Mouse (Mus musculus) layer of hippocampus, adult 9-11 months (tissue): ENCODE data around the gene Fgfr1op.
A peak's percentile ranks its signal among the peaks of the same experiment; 100 is the strongest.
"Not testable (repeated sequence)": the region's sequence is repeated elsewhere in the genome, so short reads cannot be mapped to it uniquely, and the experiment has no call there.

Experiments used
- DNase-seq: peaks from one replicate; pipeline ENCODE4 v3.0.0; 2022

Gene Fgfr1op

DNA sequence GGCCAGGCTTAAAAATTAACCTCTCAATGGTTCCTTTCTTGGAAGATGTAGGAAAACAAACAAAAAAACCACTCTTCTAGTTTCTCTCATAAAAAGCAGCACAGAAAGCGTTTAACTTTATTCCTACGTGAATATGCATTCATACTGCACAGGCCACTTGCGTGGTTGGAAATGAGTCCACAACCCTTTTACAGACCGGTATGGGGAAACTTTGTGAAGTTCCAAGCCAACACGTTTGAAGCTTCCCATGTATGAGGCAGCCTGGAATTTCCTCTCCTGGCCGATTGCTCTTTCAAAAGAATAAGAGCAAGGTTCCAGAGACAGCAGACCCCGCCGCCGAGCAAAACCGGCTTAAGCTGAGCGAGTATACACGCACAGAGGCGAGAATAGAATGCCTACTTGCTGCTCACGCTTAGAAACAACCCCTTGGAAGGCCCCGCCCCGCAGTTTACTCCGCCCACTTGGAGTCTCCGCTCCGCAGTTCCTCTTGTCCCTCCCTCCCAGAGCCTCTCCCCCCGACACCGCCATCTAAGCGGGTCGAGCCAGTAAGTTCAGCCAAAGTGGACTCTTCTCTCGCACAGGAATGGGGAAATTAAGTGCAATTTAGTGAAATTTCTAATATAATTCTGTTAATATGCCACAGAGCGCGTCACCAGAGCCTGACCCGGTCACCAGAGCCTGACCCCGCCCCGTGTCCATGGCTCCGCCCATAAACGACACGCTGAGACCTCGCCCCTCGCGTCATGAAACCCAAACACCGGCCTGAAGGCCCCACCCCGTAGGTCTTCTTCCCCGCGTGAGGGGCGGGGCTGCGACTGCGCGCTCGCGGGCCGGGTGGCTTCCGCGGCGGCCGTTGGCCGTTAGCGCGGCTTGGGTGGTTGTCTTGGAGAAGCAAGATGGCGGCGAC is at the start of gene Fgfr1op:
Fgfr1op (plus strand) TSS at position 801 of the 907 bp plus-strand sequence.
- peak; percentile 60 for DNase-seq

DNA sequence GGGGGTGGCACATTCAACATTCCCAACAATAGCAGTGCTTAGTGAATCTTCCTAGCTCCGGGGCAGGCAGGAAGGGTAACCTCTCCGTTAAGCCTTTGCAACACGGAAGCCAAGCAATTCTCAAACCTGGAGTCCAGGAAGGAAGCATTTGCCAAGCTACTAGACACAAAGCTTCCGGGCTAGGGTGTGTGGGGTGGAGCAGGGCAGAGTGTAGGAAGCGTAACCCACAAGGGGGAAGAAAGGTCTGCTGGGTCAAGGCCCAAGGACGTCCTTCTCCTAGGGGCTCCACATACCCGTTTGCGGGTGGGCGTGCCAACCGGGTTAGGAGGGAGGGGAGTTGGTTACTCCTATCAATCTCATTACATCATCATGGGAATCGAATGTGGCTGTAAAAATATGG is 48.9 kb upstream of the Fgfr1op start:
- not testable (repeated sequence) for DNase-seq

DNA sequence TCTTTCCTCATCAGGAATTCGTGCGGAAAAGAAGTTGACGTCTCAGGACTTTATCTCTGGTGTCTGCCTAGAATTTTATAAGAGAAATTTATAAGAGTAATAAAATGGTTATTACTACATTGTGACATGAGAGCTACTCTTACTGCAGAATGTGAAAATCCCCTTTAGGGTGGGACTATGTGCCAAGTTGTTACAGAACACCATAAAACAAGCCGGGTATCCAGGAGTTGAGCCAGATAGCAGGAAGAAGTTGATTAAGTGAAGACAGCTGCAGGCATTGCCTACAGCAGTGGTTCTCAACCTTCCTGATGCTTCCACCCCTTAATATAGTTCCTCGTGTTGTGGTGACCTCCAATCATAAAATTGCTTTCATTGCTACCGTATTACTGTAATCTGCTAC is 48.4 kb upstream of the Fgfr1op start:
- not testable (repeated sequence) for DNase-seq

DNA sequence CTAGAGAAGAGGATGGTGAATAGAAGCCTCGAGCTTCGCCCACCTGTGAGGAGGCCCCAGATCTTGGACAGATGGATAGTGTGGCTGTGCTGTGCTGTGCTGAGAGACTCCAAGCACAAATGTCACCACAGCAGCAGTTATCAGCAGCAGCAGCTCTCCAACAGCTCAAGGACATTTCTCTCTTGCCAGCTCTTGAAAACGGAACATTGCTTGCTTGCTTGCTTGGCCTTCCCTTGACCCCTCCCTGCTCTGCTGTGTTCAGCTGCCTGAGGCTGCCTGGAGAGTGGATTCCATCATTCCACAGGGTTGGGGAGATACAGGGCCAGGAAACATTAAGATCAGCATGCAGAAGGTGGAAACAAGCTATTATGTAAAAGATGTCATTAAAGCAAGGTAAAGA is 42.3 kb upstream of the Fgfr1op start:
- DNase-seq = not testable (repeated sequence)

DNA sequence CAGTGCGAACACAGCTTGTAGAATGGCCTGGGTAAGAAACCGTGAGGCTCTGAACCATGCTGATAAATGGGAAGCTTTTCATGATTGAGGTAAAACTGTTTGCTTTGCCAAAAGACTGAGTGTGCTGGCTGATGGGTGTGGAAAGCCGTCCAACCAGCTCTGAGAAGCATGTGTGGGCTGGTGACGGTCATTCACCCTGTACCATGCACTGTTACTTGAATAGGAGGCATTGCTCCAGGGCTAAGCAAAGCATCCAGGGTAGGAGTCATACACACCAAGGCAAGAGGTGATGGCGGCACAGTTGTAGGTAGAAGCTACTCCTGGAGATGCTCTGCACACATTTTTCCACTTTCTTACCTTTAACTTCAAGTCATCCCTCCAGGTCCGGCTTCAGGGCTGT is 40.7 kb upstream of the Fgfr1op start:
- DNase-seq = not testable (repeated sequence)

DNA sequence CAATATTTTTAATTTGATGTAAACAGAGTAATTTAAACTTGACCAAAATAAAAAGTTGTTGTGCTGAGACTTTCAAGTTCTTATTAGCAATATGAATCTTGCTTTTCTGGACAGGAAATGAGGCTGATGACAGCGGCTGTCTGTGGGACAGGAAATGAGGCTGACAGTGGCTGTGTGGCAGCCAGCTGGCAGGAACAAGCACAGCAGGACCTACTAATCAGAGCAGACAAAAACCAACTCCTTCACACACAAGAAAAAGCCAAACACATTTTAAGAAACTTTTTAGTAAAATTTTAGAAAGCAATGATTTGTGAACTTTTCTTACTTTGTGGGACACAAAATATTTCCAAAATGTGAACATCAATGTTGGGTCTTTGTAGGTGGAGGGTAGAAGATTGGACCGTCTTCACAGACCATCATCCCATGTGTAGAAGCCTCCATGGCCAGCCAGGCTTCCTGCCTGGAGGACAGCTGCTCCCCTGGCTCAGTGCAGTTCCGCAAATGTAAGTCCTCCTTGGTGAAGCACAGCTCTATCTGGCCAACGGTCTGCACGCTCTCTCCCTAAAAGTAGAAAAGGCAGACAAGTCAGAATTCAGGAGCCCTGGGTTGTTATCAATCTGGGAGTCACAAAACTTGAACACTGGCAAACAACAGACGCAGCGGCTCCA is 36.8 kb upstream of the Fgfr1op start:
- DNase-seq = not testable (repeated sequence)

DNA sequence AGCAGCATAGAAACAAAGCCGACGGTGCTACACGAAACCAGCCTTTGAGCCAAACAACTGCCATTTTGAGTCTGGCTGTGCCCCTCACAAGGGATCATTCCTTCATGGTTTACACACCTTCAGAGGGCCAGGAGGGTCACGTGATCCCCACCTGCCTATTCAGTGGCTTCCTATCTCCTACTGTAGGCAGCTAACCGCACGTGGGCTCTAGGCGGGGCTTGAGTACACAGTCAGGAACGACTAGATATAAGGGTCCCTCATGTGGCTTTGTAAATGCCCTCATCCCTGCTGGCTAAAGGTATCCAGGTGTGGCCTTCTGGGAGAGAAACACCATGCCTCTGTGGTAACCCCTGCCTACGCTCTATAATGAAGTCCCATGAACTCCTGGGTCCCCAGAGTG is 35.7 kb upstream of the Fgfr1op start:
- not testable (repeated sequence) for DNase-seq

DNA sequence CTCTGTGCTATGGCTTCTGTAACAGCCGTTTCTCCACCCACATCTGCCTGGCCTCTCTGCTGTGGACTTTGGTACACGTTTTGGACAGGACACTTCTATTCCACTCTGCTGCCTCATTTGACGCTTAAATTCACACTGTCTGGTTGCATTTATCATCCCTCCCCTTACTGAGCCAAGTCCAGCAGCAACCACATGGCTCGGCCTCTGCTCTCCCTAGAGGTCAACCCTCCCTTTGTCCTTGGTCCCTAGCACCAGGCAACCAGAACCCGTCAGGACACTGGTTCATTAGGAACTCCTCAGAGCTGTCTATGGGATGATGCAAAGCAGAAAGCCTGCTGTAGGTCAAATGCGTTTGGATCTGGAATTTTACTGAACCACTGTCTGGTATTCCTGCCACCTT is 34.5 kb upstream of the Fgfr1op start:
- not testable (repeated sequence) for DNase-seq

DNA sequence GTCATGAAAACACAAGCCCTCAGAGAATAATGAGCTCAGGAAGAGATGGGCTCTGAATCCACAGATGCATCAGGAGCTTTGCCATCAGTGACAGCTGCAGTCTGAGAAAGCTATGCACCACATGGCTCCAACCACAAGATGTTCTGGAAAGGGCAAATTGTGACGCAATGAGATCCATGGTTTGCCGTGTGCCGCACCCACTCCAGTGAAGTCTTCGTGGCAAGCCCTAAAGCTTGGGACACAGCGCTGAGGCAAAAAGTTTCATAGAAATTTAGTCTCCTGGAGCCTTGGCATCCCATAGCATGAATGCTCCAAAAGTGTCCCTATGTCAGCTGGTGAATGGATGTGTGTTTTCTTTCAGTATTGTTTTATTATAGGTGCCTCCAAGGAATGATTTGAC is 27.2 kb upstream of the Fgfr1op start:
- DNase-seq = not testable (repeated sequence)

DNA sequence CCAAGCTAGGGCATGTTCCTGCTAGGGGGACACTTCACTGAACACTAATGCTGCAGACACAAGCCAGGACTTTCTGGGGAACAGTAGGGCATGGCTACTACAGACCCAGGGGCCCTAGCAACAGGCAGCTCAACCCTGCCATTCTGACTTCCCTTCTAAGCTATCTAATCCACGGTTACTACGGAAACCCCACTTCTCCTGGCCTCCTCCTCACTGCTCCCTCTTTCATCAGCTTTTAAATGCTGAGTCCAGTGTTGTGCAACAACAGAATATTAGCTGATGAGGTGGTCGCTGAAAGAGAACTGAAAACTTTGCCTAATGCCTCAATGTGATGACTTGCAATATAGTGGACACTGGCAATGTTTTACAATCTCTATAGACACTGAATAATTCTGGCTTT is 25.1 kb upstream of the Fgfr1op start:
- not testable (repeated sequence) for DNase-seq

DNA sequence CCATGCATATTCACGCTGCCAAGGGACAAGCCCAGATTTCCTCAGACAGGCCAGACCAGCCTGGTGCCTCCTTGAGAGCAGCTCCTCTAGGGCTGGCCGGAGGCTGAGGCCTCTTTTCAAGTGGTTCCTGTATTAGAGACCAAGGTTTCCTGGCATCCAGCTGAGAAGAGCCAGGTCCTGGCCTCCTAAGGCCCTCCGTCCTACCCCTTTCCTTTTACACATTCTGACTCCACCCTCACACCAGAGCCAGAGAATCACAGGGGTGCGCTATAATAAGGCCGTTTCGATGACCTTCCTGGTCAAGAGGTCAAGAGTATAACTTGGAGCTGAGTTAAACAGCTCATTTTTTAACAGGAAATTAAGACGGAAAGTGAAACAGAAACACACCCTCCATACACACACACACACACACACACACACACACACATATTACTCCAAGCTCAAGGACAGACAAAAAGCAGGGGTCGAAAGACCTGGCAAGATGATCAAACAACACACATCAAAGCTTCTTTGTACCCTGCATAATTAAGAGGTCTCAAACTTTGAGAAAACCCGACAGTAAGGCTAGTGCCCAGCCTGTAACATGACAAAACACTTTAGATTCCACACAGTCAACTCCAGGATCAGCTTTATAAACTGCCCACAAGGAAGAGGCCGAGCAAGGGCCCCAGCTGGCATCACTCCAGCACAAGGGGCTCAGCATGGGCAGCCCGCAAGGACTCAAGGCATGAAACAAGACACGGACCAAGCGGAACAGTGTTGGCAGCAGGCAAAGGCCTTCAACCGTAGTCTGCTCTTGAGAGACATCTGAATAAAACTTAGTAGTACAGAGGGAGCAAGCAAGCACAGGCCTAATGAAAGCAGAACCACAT is 21.3 kb upstream of the Fgfr1op start:
- DNase-seq = not testable (repeated sequence)

DNA sequence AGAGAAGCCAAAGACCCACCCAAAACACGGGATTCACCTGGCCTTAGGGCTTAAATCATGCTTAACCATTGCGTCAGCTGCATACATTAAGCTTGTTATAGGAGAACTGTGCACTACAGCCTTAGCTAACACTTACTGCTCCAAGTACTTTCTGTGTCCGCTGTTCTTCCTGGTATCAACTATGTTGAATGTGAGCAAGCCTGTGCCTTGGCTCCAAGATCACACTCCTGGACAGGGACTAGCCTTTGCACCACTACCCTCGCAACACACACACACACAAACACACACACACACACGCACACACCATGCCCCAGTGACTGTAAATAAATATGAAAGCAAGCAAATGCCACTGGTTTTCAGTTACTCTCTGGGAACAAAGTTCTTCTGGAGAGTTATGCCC is 18.4 kb upstream of the Fgfr1op start:
- DNase-seq = not testable (repeated sequence)

DNA sequence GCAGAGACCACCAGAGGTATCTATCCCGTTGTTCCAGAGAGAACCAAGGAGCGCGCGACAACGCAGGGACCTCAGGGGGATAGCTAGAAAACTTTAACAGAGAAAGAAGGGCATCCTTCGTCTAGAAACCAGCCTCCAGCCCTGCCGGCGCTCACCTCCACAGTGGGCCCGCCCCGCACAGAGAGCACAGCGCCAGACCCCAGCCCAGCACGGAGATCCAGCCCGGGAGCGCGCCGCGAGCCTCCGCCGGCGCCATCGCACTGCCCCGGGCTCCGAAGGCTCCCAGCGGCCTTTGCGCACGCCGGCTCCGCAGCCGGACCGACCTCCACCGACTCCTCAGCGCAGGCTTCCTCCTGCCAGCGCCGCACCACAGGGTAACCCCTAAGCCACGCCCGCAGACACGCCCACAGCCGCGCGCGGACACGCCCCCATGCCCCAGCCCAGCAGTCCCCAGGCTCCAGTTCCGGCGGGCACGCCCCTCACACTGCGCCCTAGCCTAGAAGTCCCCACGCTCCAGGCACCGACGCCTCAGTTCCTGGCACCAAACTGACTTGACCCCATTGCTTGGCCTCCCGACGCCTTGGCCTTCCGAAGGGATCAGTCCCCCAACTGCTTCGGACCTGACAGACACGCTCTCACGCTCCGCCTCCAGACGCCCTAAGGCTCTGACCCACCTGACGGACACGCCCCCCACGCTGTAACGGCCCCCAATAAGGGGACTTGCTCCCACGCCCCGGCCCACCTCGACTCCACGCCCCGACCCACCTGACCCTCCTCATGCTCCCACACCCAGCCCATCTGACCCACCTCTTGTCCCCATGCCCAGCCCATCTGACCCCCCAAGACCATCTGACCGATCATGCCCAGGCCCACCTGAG is 17.6 kb upstream of the Fgfr1op start, which contains the start of the genes Gm49673 and Rnaset2a:
Gm49673 (minus strand) TSS at position 350 of the 878 bp plus-strand sequence.
Rnaset2a (minus strand) TSS at position 659 of the 878 bp plus-strand sequence.
- peak; percentile 27 for DNase-seq

DNA sequence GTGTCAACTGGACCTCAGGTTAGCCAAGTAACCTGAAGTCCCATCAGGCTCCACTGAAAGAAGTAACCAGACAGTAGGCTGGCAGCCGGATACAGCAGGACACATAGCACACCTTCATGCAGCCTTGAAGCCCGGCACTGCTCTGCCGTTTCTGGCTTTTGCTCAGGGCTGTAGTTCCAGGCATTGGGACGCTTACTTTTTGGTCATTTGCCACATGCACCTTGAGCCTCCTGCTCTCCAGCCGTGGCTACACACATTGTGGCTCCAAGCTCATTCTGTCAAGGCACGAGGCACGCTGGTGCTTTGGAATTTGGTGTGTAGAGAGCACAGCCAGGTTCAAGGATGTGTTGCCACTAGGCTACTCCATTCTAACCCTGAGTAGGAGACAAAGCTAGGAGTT is 10.3 kb upstream of the Fgfr1op start:
- DNase-seq = not testable (repeated sequence)

DNA sequence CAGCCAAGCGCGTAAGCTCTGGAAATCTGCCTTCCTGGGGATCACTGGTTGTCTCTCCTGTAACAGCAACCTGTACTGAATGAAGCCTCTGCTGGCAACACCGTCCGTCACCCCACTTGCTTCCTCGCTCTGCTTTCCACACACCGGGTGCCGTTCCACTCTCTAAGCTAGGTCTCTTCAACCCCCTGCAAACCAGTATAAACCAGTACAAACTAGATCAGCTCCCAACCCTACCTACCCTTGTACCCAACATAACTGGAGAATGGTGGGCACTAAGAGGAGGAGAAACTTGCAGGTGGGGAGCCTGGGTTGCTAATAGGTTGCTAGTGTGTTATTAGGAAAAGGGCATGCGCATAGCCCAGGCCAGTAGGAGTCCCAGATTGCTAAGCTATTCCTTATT is 9.3 kb upstream of the Fgfr1op start:
- DNase-seq = not testable (repeated sequence)

DNA sequence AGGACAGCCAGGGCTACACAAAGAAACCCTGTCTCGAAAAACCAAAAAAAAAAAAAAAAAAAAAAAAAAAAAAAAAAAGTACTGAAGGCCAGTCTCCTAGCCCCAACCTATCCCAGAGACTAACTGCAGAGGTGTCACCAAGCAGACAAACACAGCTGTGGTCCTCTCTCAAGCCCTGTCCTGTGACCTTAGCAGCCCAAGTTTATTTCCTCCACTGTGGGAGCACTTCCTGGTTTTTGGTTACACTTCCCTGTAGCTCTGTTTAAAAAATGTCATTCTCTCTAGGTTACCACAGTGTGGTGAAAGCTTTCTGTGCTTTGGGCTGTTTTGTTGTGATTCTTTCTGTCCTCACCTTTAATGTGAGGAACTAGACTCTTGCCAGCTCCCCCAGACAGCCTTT is 6.7 kb upstream of the Fgfr1op start:
- DNase-seq = peak; percentile 31

DNA sequence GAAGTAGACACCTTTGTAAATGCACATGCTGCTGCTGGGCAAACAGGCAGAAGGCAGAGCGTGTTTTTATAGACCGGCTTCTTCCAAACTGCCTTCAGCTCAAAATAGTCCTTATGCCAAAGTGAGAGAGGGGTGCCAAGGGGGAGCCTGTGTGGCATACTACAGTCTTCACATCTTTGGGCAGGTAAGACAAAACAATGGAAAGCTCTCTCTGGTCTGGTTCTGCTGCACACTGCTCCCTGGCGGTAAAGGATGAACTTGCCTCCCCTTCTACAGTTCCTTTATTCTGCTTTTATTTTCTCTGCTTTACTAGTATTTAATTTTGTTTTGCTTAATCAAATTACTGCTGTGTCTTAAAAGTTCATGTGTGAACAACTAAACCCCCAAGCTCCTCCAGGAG is 4.3 kb upstream of the Fgfr1op start:
- DNase-seq = peak; percentile 46

DNA sequence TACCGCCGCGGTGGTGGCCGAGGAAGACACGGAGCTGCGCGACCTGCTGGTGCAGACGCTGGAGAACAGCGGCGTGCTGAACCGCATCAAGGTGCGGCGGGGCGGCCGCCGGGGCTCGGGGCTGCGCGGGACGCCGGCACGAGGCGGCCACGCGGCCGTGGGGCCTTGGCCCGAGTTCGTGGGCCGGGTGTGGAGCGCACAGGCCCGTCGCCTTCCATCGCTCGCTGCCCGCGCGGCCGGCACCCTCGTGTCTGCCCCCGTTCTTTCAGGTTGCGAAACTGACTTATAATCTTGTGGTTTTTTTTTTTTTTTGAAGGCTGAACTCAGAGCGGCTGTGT is 276 bp downstream of the Fgfr1op start:
- not testable (repeated sequence) for DNase-seq

DNA sequence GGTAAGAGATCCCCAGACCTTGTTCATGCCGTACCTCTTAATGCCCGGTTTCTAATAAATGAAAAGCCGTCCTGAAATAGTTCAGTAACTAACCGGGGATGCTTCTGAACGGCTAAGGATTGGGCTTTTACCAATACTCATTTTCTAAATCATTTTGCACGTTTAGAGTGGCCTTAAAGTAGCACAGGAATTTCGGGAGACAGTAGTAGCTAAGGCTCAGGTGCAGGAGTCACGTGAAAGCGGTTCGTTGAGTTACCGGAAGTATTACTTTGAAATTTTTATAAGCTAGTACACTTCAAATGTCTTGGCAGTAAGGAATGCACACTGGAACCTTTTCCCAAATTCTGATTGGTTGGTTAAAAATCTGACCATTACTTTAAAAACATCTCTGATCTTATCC is 676 bp downstream of the Fgfr1op start:
- DNase-seq = not testable (repeated sequence)

DNA sequence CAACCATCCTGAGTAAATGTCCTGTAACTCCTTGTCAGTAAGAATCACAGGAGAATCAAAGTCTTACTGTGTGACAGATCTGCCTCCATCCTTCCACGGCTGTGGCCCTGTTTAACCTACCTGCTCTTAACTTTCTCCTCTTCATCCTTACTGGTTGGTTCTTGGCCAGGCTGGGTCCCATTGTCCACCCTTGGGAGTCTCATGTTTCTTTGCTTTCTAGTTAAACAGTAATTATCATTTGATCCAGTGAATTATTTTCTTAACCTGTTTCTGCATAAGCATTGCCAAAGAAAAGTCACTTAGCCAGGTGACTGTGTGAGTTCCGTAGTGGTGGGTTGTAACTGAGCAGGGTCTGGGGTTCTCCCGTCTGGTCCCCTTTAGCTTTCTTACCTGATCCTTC is 1.2 kb downstream of the Fgfr1op start:
- not testable (repeated sequence) for DNase-seq

DNA sequence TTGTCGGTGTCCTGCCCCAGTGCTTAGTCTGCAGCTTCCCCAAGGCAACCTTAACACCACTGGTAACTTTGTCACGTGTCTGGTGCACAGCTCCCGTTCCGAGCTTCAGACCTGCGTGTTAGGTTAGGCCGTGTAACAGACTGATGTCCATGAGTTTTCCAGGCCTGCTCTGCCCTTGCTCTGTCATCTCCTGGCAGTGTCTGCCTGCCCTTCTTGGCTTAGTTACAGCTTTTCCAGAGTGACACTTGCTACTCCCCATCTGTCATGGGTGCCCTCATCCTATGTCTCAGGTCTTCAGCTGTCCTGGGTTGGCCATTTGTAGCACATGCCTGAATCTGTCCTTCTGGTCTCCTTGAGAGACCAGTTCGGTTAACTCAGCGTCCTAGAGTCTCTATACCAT is 2.1 kb downstream of the Fgfr1op start:
- DNase-seq = not testable (repeated sequence)

DNA sequence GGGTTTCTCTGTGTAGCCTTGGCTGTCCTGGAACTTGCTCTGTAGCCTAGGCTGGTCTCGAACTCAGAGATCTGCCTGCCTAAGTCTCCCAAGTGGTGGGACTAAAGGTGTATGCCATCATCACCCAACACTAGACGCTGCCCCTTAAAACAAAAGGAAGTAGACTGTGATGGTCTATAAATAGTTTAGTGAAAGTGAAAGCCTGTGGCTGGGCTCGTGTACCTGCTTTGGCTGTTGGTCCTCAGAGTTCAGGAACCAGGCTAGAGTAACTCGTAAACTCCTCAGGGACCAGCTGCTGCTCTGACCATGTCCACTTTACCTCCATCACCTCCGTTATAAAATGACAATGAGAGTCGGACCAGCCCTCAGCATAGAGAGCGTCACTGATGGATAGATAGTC is 5.0 kb downstream of the Fgfr1op start:
- DNase-seq = no peak
